Mouse (Mus musculus) liver, embryonic 14.5 days (tissue): ENCODE measurements around the gene Wdr74. TPM values are rescaled to one million over a fixed set of nuclear protein-coding genes. Genes with fewer than 3 reads are reported as not detected.
"Not testable (repeated sequence)": the region's sequence is repeated elsewhere in the genome, so short reads cannot be mapped to it uniquely, and the experiment has no call there.

Source experiments
- ATAC-seq: fragments of 200-750 bp; cut with Nextera tagmentation; 2 replicates; pipeline ENCODE4 v1.8.0; 2017; ENCODE audit warnings: moderate number of reproducible peaks, mild to moderate bottlenecking, moderate library complexity; ENCODE audit not compliant: insufficient read depth
- DNase-seq, 3 experiments: peaks; one replicate each; pipeline ENCODE4 v3.0.0-alpha.2; 2012 to 2013; ENCODE audit warnings: low read depth in 3 of 3, low spot score in 3 of 3
- H3K27ac ChIP-seq: fragments of 300-500 bp; sonication (generic); 2 replicates; pipeline ENCODE4 v1.5.1; 2014; ENCODE audit warnings: moderate library complexity, mild to moderate bottlenecking, control low read depth, inconsistent platforms
- H3K27me3 ChIP-seq: fragments of 300-500 bp; sonication (generic); 2 replicates; pipeline ENCODE4 v1.6.1; 2014; ENCODE audit warnings: mild to moderate bottlenecking, low read length, moderate library complexity; ENCODE audit not compliant: control insufficient read depth, insufficient read depth
- H3K36me3 ChIP-seq: fragments of 300-500 bp; sonication (generic); replicated peaks from 2 replicates; pipeline ENCODE4 v1.6.1; 2014; ENCODE audit warnings: low read depth; ENCODE audit not compliant: control insufficient read depth, insufficient read depth
- H3K4me1 ChIP-seq, 2 experiments: fragments of 200-500 bp in 1 of 2; fragments of 300-500 bp in 1 of 2; sonication (generic) in 1 of 2; replicated peaks; 2 replicates each; pipeline ENCODE4 v1.6.1; 2012 to 2014; ENCODE audit warnings: antibody characterized with exemption in 1 of 2, inconsistent platforms in 1 of 2, low read length in 1 of 2; ENCODE audit not compliant: control insufficient read depth in 2 of 2, insufficient read depth in 2 of 2
- H3K4me2 ChIP-seq: fragments of 300-500 bp; sonication (generic); 2 replicates; pipeline ENCODE4 v1.6.1; 2014; ENCODE audit warnings: low read depth, mild to moderate bottlenecking, control low read depth, moderate library complexity
- H3K4me3 ChIP-seq, 2 experiments: fragments of 200-500 bp in 1 of 2; fragments of 300-500 bp in 1 of 2; sonication (generic) in 1 of 2; 2 replicates each; pipeline ENCODE4 v1.5.1; 2012 to 2014; ENCODE audit warnings: low read depth in 2 of 2, low read length in 2 of 2, mild to moderate bottlenecking in 2 of 2, control low read depth in 1 of 2, inconsistent platforms in 1 of 2, moderate library complexity in 1 of 2; ENCODE audit not compliant: insufficient read depth in 1 of 2
- H3K9ac ChIP-seq: fragments of 300-500 bp; sonication (generic); replicated peaks from 2 replicates; pipeline ENCODE4 v1.6.1; 2014; ENCODE audit warnings: mild to moderate bottlenecking, control low read depth, moderate library complexity
- H3K9me3 ChIP-seq: fragments of 300-500 bp; sonication (generic); 2 replicates; pipeline ENCODE4 v1.6.1; 2016; ENCODE audit warnings: low read length, mixed read lengths; ENCODE audit not compliant: control insufficient read depth
- CTCF ChIP-seq: IDR thresholded peaks from 2 replicates; pipeline ENCODE4 v1.5.1; 2016; ENCODE audit warnings: antibody characterized with exemption, low read depth, control low read depth
- EP300 ChIP-seq: IDR thresholded peaks from 2 replicates; pipeline ENCODE4 v1.6.1; 2016; ENCODE audit warnings: antibody characterized with exemption, low read depth
- WGBS: fragments of 180-500 bp; shearing (Covaris S2); extraction: QIAGEN DNeasy Blood & Tissue Kit; methylation state at CpG from one replicate; pipeline ENCODE4 v1.1.7; 2014; ENCODE audit not compliant: insufficient replicate concordance; 5-methylcytosine and 5-hydroxymethylcytosine counted together
- polyA plus RNA-seq, 2 experiments: library from polyadenylated mRNA; depleted of rRNA in 1 of 2; stranded (reverse) in 1 of 2; unstranded in 1 of 2; fragments of >200 nt; fragmentation: Nextera tagmentation in 1 of 2; extraction: Ambion mirVana in 1 of 2; gene quantifications; 2 replicates each; pipeline versions ENCODE4 v1.2.1 to v1.2.3; 2012 to 2014

Wdr74 gene
- polyA plus RNA-seq, 2 experiments = 34.1 to 51.6 TPM

GRCm38 (mm10) chr19:8716767-8717475, 18.7 kb upstream of the Wdr74 start:
- peak overlapping the region; percentile 99 for H3K27ac ChIP-seq
- no peak overlapping the region for H3K4me3 ChIP-seq
- peak overlapping the region; percentile 98 for H3K4me2 ChIP-seq
- ATAC-seq (no peak), DNase-seq (no peak)
- no peaks in the 10 kb centered on the region for H3K27me3 ChIP-seq
- 66% methylated on average over 8 of the region's 10 CpGs for WGBS
- peaks cover 43% of the 10 kb centered on the region in 2 experiments for H3K4me1 ChIP-seq
- H3K9ac ChIP-seq = 0 out of 2 replicates have a peak overlapping the region, but pooled peaks have one; percentile 9
- peaks cover 9% of the 10 kb centered on the region for H3K36me3 ChIP-seq
- no peaks in the 10 kb centered on the region for H3K9me3 ChIP-seq
- TF ChIP-seq EP300 (peak; percentile 32; the same call in 1 of the 2 replicates), CTCF (0 out of 2 replicates have a peak, but pooled peaks have one; percentile 0)

- Histone ChIP-seq H3K9me3 (no peaks in the 10 kb centered on the region), H3K27ac (no peak overlapping the region), H3K27me3 (no peaks in the 10 kb centered on the region), H3K4me3 (no peak overlapping the region), H3K4me2 (no peak overlapping the region), H3K4me1 (peaks cover 45 to 46% of the 10 kb centered on the region in 2 experiments), H3K9ac (no peak overlapping the region), H3K36me3 (no peaks in the 10 kb centered on the region)
- ATAC-seq (no peak), DNase-seq (peak; percentile 66 to 74 (median 70))
- WGBS = 54% methylated on average over 3 of the region's 3 CpGs
- TF ChIP-seq EP300 (no peak), CTCF (peak; percentile 91)
Measured at GRCm38 (mm10) chr19:8718357-8718756, 17.3 kb upstream of the Wdr74 start.

- ATAC-seq, H3K27me3 ChIP-seq, H3K36me3 ChIP-seq, H3K4me3 ChIP-seq, DNase-seq, H3K9me3 ChIP-seq, H3K4me2 ChIP-seq, H3K9ac ChIP-seq: not testable (repeated sequence)
- Histone ChIP-seq H3K27ac (peak overlapping the region; percentile 32; the same call in 1 of the 2 replicates), H3K4me1 (peaks cover 44 to 45% of the 10 kb centered on the region in 2 experiments)
- TF ChIP-seq CTCF = peak; percentile 44; the same call in 1 of the 2 replicates
Measured at GRCm38 (mm10) chr19:8719037-8719436, 16.6 kb upstream of the Wdr74 start.

GRCm38 (mm10) chr19:8721378-8721777, 14.2 kb upstream of the Wdr74 start:
- no peaks in the 10 kb centered on the region for H3K27me3 ChIP-seq
- H3K4me2 ChIP-seq = peak overlapping the region; percentile 97
- 35% methylated on average over 1 of the region's 1 CpGs for WGBS
- peak overlapping the region; percentile 81 for H3K9ac ChIP-seq
- DNase-seq = no peak
- H3K4me3 ChIP-seq = peak overlapping the region; percentile 79 to 97; a peak in 3 of 4 replicates
- TF ChIP-seq CTCF (no peak), EP300 (no peak)
- H3K27ac ChIP-seq = peak overlapping the region; percentile 94
- peaks cover 26% of the 10 kb centered on the region for H3K36me3 ChIP-seq
- H3K9me3 ChIP-seq = no peaks in the 10 kb centered on the region
- ATAC-seq = no peak
- peaks cover 29 to 37% of the 10 kb centered on the region in 2 experiments for H3K4me1 ChIP-seq

GRCm38 (mm10) chr19:8722021-8722420, 13.6 kb upstream of the Wdr74 start:
- WGBS = 37% methylated on average over 4 of the region's 4 CpGs
- peaks cover 24 to 32% of the 10 kb centered on the region in 2 experiments for H3K4me1 ChIP-seq
- peak overlapping the region; percentile 97 for H3K4me2 ChIP-seq

More at GRCm38 (mm10) chr19:8722021-8722420, 13.6 kb upstream of the Wdr74 start:
- Histone ChIP-seq H3K4me3 (peak overlapping the region; percentile 79 to 97), H3K9ac (peak overlapping the region; percentile 81), H3K9me3 (no peaks in the 10 kb centered on the region), H3K27me3 (no peaks in the 10 kb centered on the region), H3K27ac (peak overlapping the region; percentile 94), H3K36me3 (peaks cover 33% of the 10 kb centered on the region)
- ATAC-seq (no peak), DNase-seq (no peak)
- TF ChIP-seq CTCF = no peak
